Mouse (Mus musculus) thymus, adult 2 months (tissue): ENCODE results near the gene Eif4e.

ENCODE experiments used
- CTCF ChIP-seq: fragments of 200-500 bp; IDR thresholded peaks from 2 replicates; pipeline ENCODE4 v1.5.1; 2012; ENCODE audit warnings: mild to moderate bottlenecking, control low read depth, low read length, moderate library complexity, borderline replicate concordance; ENCODE audit not compliant: control insufficient read depth, poor library complexity, insufficient read depth; ENCODE audit errors: extremely low read depth
- POLR2A ChIP-seq: fragments of 200-500 bp; IDR thresholded peaks from 2 replicates; pipeline ENCODE4 v1.6.1; 2012; ENCODE audit warnings: mild to moderate bottlenecking, low read length, control low read depth, moderate library complexity; ENCODE audit not compliant: control insufficient read depth, poor library complexity, insufficient read depth; ENCODE audit errors: extremely low read depth

- no peak for TF ChIP-seq CTCF
- TF ChIP-seq POLR2A: peak; percentile 70
These were observed 1.1 kb downstream of the Eif4e start for GRCm38 (mm10) chr3:138526916-138527666.
